8 mouse cellular contexts compared by ENCODE assay signal in the genomic region with DNA sequence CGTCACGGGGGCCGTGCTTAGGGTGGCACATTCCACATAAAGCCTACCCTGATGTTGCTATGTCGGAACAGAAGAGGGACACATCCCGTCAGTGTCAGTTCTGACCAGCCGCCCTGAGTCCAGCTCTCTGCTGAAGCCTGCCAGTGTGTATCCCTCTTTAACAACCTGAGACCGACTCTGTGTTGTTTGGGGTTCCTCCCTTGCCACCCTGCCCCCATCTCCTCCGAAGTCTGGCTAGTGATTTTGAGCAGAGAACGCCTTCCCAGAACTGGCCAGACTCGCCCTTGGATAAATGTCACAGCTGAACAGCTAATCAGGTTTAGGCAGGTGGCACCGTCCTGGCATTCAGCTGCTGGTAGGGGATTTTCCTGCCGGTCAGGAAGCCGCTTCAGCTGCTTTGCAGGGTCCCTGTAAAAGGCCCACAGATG. TPM values are rescaled to one million over a fixed set of nuclear protein-coding genes. Genes with fewer than 3 reads are reported as not detected.
DNase-seq lines count a peak whose midpoint lies in the region; ATAC-seq and TF ChIP-seq lines count a peak whose summit lies in the region.

No protein-coding gene starts in this region.

- DNase-seq in kidney, adult 11 months = peak; percentile 57
- DNase-seq in kidney, adult 8-10 months = no peak
- DNase-seq in MEL (ENCODE audit: low read depth, low spot score) = no peak
- DNase-seq in left cerebral cortex, adult 11 months (ENCODE audit: low spot score) = no peak

- peaks cover 0 to 5% of the 10 kb centered on the region in 2 experiments; a peak in 2 of 4 replicates for H3K36me3 ChIP-seq in MEL (ENCODE audit: control insufficient read depth in 1 of 2, insufficient read depth in 2 of 2, low read length in 2 of 2)
- H3K36me3 ChIP-seq in forebrain, embryonic 13.5 days (ENCODE audit: poor library complexity, severe bottlenecking) = peaks cover 16% of the 10 kb centered on the region
- H3K36me3 ChIP-seq in kidney, embryonic 14.5 days (ENCODE audit: control insufficient read depth, insufficient read depth, low read length) = peaks cover 33% of the 10 kb centered on the region
- H3K36me3 ChIP-seq in midbrain, embryonic 12.5 days = peaks cover 9% of the 10 kb centered on the region; the same call in 1 of the 2 replicates

- H3K79me2 ChIP-seq in MEL (ENCODE audit: control insufficient read depth, insufficient read depth, low read length, poor library complexity) = peaks cover 38% of the 10 kb centered on the region

- no peak for ATAC-seq in forebrain, embryonic 13.5 days
- ATAC-seq in kidney, embryonic 14.5 days (ENCODE audit: low FRiP score, low TSS enrichment) = no peak
- ATAC-seq in midbrain, embryonic 12.5 days (ENCODE audit: low FRiP score, low read depth) = no peak
- ATAC-seq in monocyte, adult 5-6 weeks (replicated peaks; ENCODE audit: insufficient number of reproducible peaks, low FRiP score, low TSS enrichment, poor library complexity, severe bottlenecking) = no peak

- TF ChIP-seq POLR2A in MEL (IDR thresholded peaks at IDR 0.05; ENCODE audit: control insufficient read depth in 1 of 2, insufficient read depth in 1 of 2, low read depth in 1 of 2, low read length in 2 of 2, poor library complexity in 1 of 2) = no peak

- peak overlapping the region; percentile 81 for H3K9ac ChIP-seq in MEL (ENCODE audit: control insufficient read depth, low read depth, low read length, poor library complexity, severe bottlenecking)
- H3K9ac ChIP-seq in forebrain, embryonic 13.5 days = no peak overlapping the region
- H3K9ac ChIP-seq in kidney, embryonic 14.5 days (ENCODE audit: low read depth, low read length) = peak overlapping the region; percentile 72; the same call in 1 of the 2 replicates
- peak overlapping the region; percentile 20; the same call in 1 of the 2 replicates for H3K9ac ChIP-seq in midbrain, embryonic 12.5 days (replicated peaks)

- TF ChIP-seq CTCF in MEL (IDR thresholded peaks at IDR 0.05 in 2 of 3, conservative IDR thresholded peaks at IDR 0.05 in 1 of 3; ENCODE audit: control insufficient read depth in 1 of 3, insufficient read depth in 1 of 3, low read depth in 2 of 3, low read length in 3 of 3, poor library complexity in 1 of 3, severe bottlenecking in 1 of 3) = no peak

- peak overlapping the region; percentile 26; the same call in 1 of the 2 replicates for H3K27ac ChIP-seq in MEL (ENCODE audit: control insufficient read depth, low read depth, low read length)
- H3K27ac ChIP-seq in forebrain, embryonic 13.5 days = no peak overlapping the region
- H3K27ac ChIP-seq in kidney, embryonic 14.5 days (ENCODE audit: low read depth, low read length) = no peak overlapping the region
- H3K27ac ChIP-seq in midbrain, embryonic 12.5 days (replicated peaks) = no peak overlapping the region

- no peak for TF ChIP-seq RAD21 in MEL (IDR thresholded peaks at IDR 0.05; ENCODE audit: low read depth, low read length)

- H3K4me1 ChIP-seq in MEL (ENCODE audit: control insufficient read depth in 1 of 2, insufficient read depth in 2 of 2, low read length in 2 of 2) = peaks cover 0 to 11% of the 10 kb centered on the region in 2 experiments; a peak in 3 of 4 replicates
- H3K4me1 ChIP-seq in forebrain, embryonic 13.5 days = peaks cover 38% of the 10 kb centered on the region
- peaks cover 28% of the 10 kb centered on the region for H3K4me1 ChIP-seq in kidney, embryonic 14.5 days (ENCODE audit: control insufficient read depth, insufficient read depth, low read length)
- H3K4me1 ChIP-seq in midbrain, embryonic 12.5 days = peaks cover 33% of the 10 kb centered on the region

- WGBS in forebrain, embryonic 13.5 days = 10% methylated on average over 13 of the region's 13 CpGs
- 12% methylated on average over 13 of the region's 13 CpGs for WGBS in kidney, embryonic 14.5 days
- 5% methylated on average over 13 of the region's 13 CpGs for WGBS in midbrain, embryonic 12.5 days

- no peaks in the 10 kb centered on the region for H3K27me3 ChIP-seq in MEL (ENCODE audit: control insufficient read depth in 1 of 2, insufficient read depth in 2 of 2, low read length in 2 of 2)
- peaks cover 46% of the 10 kb centered on the region for H3K27me3 ChIP-seq in forebrain, embryonic 13.5 days
- H3K27me3 ChIP-seq in kidney, embryonic 14.5 days (ENCODE audit: control insufficient read depth, insufficient read depth, low read length) = no peaks in the 10 kb centered on the region
- H3K27me3 ChIP-seq in midbrain, embryonic 12.5 days = peaks cover 52% of the 10 kb centered on the region

- peak overlapping the region; percentile 74 to 83 for H3K4me3 ChIP-seq in MEL (ENCODE audit: control insufficient read depth in 1 of 2, insufficient read depth in 1 of 2, low read depth in 2 of 2, low read length in 2 of 2)
- peak overlapping the region; percentile 70 for H3K4me3 ChIP-seq in forebrain, embryonic 13.5 days
- H3K4me3 ChIP-seq in kidney, embryonic 14.5 days (ENCODE audit: low read length) = peak overlapping the region; percentile 81
- peak overlapping the region; percentile 69 for H3K4me3 ChIP-seq in midbrain, embryonic 12.5 days

- H3K9me3 ChIP-seq in MEL (replicated peaks; ENCODE audit: insufficient read depth, low read length) = no peaks in the 10 kb centered on the region
- H3K9me3 ChIP-seq in forebrain, embryonic 13.5 days (replicated peaks) = no peaks in the 10 kb centered on the region
- H3K9me3 ChIP-seq in kidney, embryonic 14.5 days (ENCODE audit: control insufficient read depth, low read length) = no peaks in the 10 kb centered on the region
- no peaks in the 10 kb centered on the region for H3K9me3 ChIP-seq in midbrain, embryonic 12.5 days

- peak overlapping the region; percentile 99 for H3K4me2 ChIP-seq in forebrain, embryonic 13.5 days
- peak overlapping the region; percentile 98 for H3K4me2 ChIP-seq in kidney, embryonic 14.5 days (replicated peaks; ENCODE audit: low read depth, low read length)
- H3K4me2 ChIP-seq in midbrain, embryonic 12.5 days (replicated peaks) = peak overlapping the region; percentile 100

- no peak for TF ChIP-seq EP300 in MEL (IDR thresholded peaks at IDR 0.05; ENCODE audit: low read depth in 1 of 2, low read length in 2 of 2)

TF ChIP-seq in MEL, 35 proteins besides CTCF, POLR2A, EP300 and RAD21 (continues in another document):
- no peak for TF ChIP-seq USF2 (IDR thresholded peaks at IDR 0.05; ENCODE audit: borderline replicate concordance in 1 of 2, insufficient read depth in 1 of 2, low read depth in 1 of 2, low read length in 2 of 2)
- no peak for TF ChIP-seq ZMIZ1 (IDR thresholded peaks at IDR 0.05; ENCODE audit: low read depth, low read length)
- TF ChIP-seq MXI1 (IDR thresholded peaks at IDR 0.05; ENCODE audit: low read depth, low read length) = no peak
- TF ChIP-seq POLR2AphosphoS2 (IDR thresholded peaks at IDR 0.05; ENCODE audit: low read length) = no peak
- TF ChIP-seq MYB (IDR thresholded peaks at IDR 0.05; ENCODE audit: low read depth, low read length) = no peak
- no peak for TF ChIP-seq JUND (IDR thresholded peaks at IDR 0.05; ENCODE audit: low read depth, low read length)

RNA-seq across cellular contexts. Expression of a gene that starts 2.1 kb away (rescaled TPM):
- 17.5 and 18.0 TPM in 2 replicates for total RNA-seq in MEL (2012; rRNA removed)
- polyA plus RNA-seq in MEL (2012; ENCODE audit: insufficient read depth in 1 of 2, insufficient read length in 2 of 2, low read depth in 1 of 2, low replicate concordance in 2 of 2, missing spikeins in 1 of 2) = 10 to 100 TPM in 1 of 2 experiments, not detected in 1; 22.5 TPM
- 2.7 and 3.0 TPM in 2 replicates for polyA plus RNA-seq in forebrain, embryonic 13.5 days (2015; fragmentation: Nextera tagmentation; extraction: Ambion mirVana)
- polyA plus RNA-seq in kidney, embryonic 14.5 days (2014; fragmentation: Nextera tagmentation; extraction: Ambion mirVana) = 4.4 and 7.4 TPM in 2 replicates
- 4.7 and 5.4 TPM in 2 replicates for polyA plus RNA-seq in midbrain, embryonic 12.5 days (2016; fragmentation: Nextera tagmentation; extraction: Ambion mirVana)
- 7.1 to 11.1 TPM (median 9.6 TPM) in 3 replicates for total RNA-seq in monocyte, adult 5-6 weeks (2017)

RNA-seq across cellular contexts. Expression of a gene that starts 14.7 kb away (rescaled TPM):
- 2.0 and 3.2 TPM in 2 replicates for total RNA-seq in MEL (2012; rRNA removed)
- 1 to 10 TPM in 1 of 2 experiments, not detected in 1; 6.6 TPM for polyA plus RNA-seq in MEL (2012; ENCODE audit: insufficient read depth in 1 of 2, insufficient read length in 2 of 2, low read depth in 1 of 2, low replicate concordance in 2 of 2, missing spikeins in 1 of 2)
- 17.6 and 19.4 TPM in 2 replicates for polyA plus RNA-seq in forebrain, embryonic 13.5 days (2015; fragmentation: Nextera tagmentation; extraction: Ambion mirVana)
- 18.2 and 30.1 TPM in 2 replicates for polyA plus RNA-seq in kidney, embryonic 14.5 days (2014; fragmentation: Nextera tagmentation; extraction: Ambion mirVana)
- polyA plus RNA-seq in midbrain, embryonic 12.5 days (2016; fragmentation: Nextera tagmentation; extraction: Ambion mirVana) = 25.8 and 28.9 TPM in 2 replicates
- total RNA-seq in monocyte, adult 5-6 weeks (2017) = 6.7 to 8.8 TPM (median 7.8 TPM) in 3 replicates

RNA-seq across cellular contexts. Expression of a gene that starts 16.8 kb away (rescaled TPM):
- 9.4 and 12.1 TPM in 2 replicates for total RNA-seq in MEL (2012; rRNA removed)
- 10 to 100 TPM in 1 of 2 experiments, not detected in 1; 21.4 TPM for polyA plus RNA-seq in MEL (2012; ENCODE audit: insufficient read depth in 1 of 2, insufficient read length in 2 of 2, low read depth in 1 of 2, low replicate concordance in 2 of 2, missing spikeins in 1 of 2)
- polyA plus RNA-seq in forebrain, embryonic 13.5 days (2015; fragmentation: Nextera tagmentation; extraction: Ambion mirVana) = 18.5 and 25.2 TPM in 2 replicates
- 19.0 and 24.4 TPM in 2 replicates for polyA plus RNA-seq in kidney, embryonic 14.5 days (2014; fragmentation: Nextera tagmentation; extraction: Ambion mirVana)
- 20.8 and 23.4 TPM in 2 replicates for polyA plus RNA-seq in midbrain, embryonic 12.5 days (2016; fragmentation: Nextera tagmentation; extraction: Ambion mirVana)
- total RNA-seq in monocyte, adult 5-6 weeks (2017) = 4.1 to 10.8 TPM (median 9.1 TPM) in 3 replicates

RNA-seq across cellular contexts. Expression of a gene that starts 21.9 kb away (rescaled TPM):
- 12.0 and 13.7 TPM in 2 replicates for total RNA-seq in MEL (2012; rRNA removed)
- polyA plus RNA-seq in MEL (2012; ENCODE audit: insufficient read depth in 1 of 2, insufficient read length in 2 of 2, low read depth in 1 of 2, low replicate concordance in 2 of 2, missing spikeins in 1 of 2) = 10 to 100 TPM in 1 of 2 experiments, not detected in 1; 17.2 TPM
- 39.6 and 40.6 TPM in 2 replicates for polyA plus RNA-seq in forebrain, embryonic 13.5 days (2015; fragmentation: Nextera tagmentation; extraction: Ambion mirVana)
- 29.2 and 35.8 TPM in 2 replicates for polyA plus RNA-seq in kidney, embryonic 14.5 days (2014; fragmentation: Nextera tagmentation; extraction: Ambion mirVana)
- 30.9 and 33.9 TPM in 2 replicates for polyA plus RNA-seq in midbrain, embryonic 12.5 days (2016; fragmentation: Nextera tagmentation; extraction: Ambion mirVana)
- 7.5 to 11.4 TPM (median 10.5 TPM) in 3 replicates for total RNA-seq in monocyte, adult 5-6 weeks (2017)

RNA-seq across cellular contexts. Expression of a gene that starts 27.6 kb away (rescaled TPM):
- 0.12 TPM in 1 of 2 replicates, not detected in the other for total RNA-seq in MEL (2012; rRNA removed)
- polyA plus RNA-seq in MEL (2012; ENCODE audit: insufficient read depth in 1 of 2, insufficient read length in 2 of 2, low read depth in 1 of 2, low replicate concordance in 2 of 2, missing spikeins in 1 of 2) = under 1 TPM in 1 of 2 experiments, not detected in 1; 0.21 TPM
- polyA plus RNA-seq in forebrain, embryonic 13.5 days (2015; fragmentation: Nextera tagmentation; extraction: Ambion mirVana) = 0.53 and 0.83 TPM in 2 replicates
- polyA plus RNA-seq in kidney, embryonic 14.5 days (2014; fragmentation: Nextera tagmentation; extraction: Ambion mirVana) = 0.39 and 0.77 TPM in 2 replicates
- polyA plus RNA-seq in midbrain, embryonic 12.5 days (2016; fragmentation: Nextera tagmentation; extraction: Ambion mirVana) = 0.59 and 1.3 TPM in 2 replicates
- total RNA-seq in monocyte, adult 5-6 weeks (2017) = not detected in 3 replicates
